In genomic region chr9:60234233-60235115, GRCm38 (mm10) we compare ENCODE assay signal across 10 mouse cellular contexts.
DNase-seq lines count a peak whose midpoint lies in the region; ATAC-seq and TF ChIP-seq lines count a peak whose summit lies in the region.
"Had no signal": no experiment of that assay in that cellular context is flagged by ENCODE, and none has a peak within 500 bp of the region (broad histone marks: within the 10 kb centered on the region; RNA-seq: fewer than 3 reads in every experiment).

No protein-coding gene starts in this region.

- peaks cover 3% of the 10 kb centered on the region; the same call in 1 of the 2 replicates for H3K36me3 ChIP-seq in intestine, postnatal 0 days (ENCODE audit: control insufficient read depth, insufficient read depth)
- H3K36me3 ChIP-seq in limb, embryonic 15.5 days: no peaks in the 10 kb centered on the region
- no peaks in the 10 kb centered on the region for H3K36me3 ChIP-seq in midbrain, postnatal 0 days (ENCODE audit: insufficient read depth, low read length)

- peaks cover 15% of the 10 kb centered on the region; the same call in 1 of the 2 replicates for H3K4me1 ChIP-seq in intestine, postnatal 0 days (replicated peaks; ENCODE audit: control insufficient read depth, insufficient read depth, low read length)
- peaks cover 59% of the 10 kb centered on the region for H3K4me1 ChIP-seq in limb, embryonic 15.5 days
- no peaks in the 10 kb centered on the region for H3K4me1 ChIP-seq in midbrain, postnatal 0 days (ENCODE audit: insufficient read depth, low read length)

- DNase-seq in gastrocnemius, postnatal 14 days: peak; percentile 50
- no peak for DNase-seq in gastrocnemius, adult 18-20 months (ENCODE audit: low spot score)
- peak; percentile 66 for DNase-seq in embryo, embryonic 11 days
- DNase-seq in cerebellum, adult 9-10 months: no peak
- no peak for DNase-seq in midbrain, postnatal 0 days (ENCODE audit: low spot score)
- DNase-seq in cerebellum, adult 18-20 months: no peak
- DNase-seq: cerebellum, postnatal 14 days had no signal

- no peak overlapping the region for H3K9ac ChIP-seq in intestine, postnatal 0 days (ENCODE audit: low read depth, low read length)
- H3K9ac ChIP-seq in limb, embryonic 15.5 days: no peak overlapping the region
- no peak overlapping the region for H3K9ac ChIP-seq in midbrain, postnatal 0 days (replicated peaks; ENCODE audit: low read length, poor library complexity, severe bottlenecking)

- no peak overlapping the region for H3K4me2 ChIP-seq in intestine, postnatal 0 days (replicated peaks; ENCODE audit: low read depth)
- H3K4me2 ChIP-seq in limb, embryonic 15.5 days: no peak overlapping the region
- no peak overlapping the region for H3K4me2 ChIP-seq in midbrain, postnatal 0 days (ENCODE audit: low read depth, low read length, poor library complexity, severe bottlenecking)

- H3K27ac ChIP-seq in intestine, postnatal 0 days (ENCODE audit: low read depth, low read length): peak overlapping the region; percentile 81
- H3K27ac ChIP-seq in limb, embryonic 15.5 days: peak overlapping the region; percentile 90
- no peak overlapping the region for H3K27ac ChIP-seq in midbrain, postnatal 0 days (ENCODE audit: low read depth, low read length)

- no peak overlapping the region for H3K4me3 ChIP-seq in intestine, postnatal 0 days (ENCODE audit: low read depth, low read length)
- H3K4me3 ChIP-seq in limb, embryonic 15.5 days: no peak overlapping the region
- no peak overlapping the region for H3K4me3 ChIP-seq in midbrain, postnatal 0 days (ENCODE audit: low read depth, low read length)
- H3K4me3 ChIP-seq: megakaryocyte, embryonic 14.5 days had no signal

- 16% methylated on average over 8 of the region's 8 CpGs for WGBS in intestine, postnatal 0 days
- WGBS in limb, embryonic 15.5 days: 15% methylated on average over 8 of the region's 8 CpGs
- 56% methylated on average over 8 of the region's 8 CpGs for WGBS in midbrain, postnatal 0 days

- no peaks in the 10 kb centered on the region for H3K9me3 ChIP-seq in intestine, postnatal 0 days (ENCODE audit: control insufficient read depth)
- H3K9me3 ChIP-seq in limb, embryonic 15.5 days: no peaks in the 10 kb centered on the region
- no peaks in the 10 kb centered on the region for H3K9me3 ChIP-seq in midbrain, postnatal 0 days (ENCODE audit: low read length)

- ATAC-seq in intestine, postnatal 0 days: peak; percentile 99
- ATAC-seq in limb, embryonic 15.5 days (ENCODE audit: insufficient number of reproducible peaks, low FRiP score, low TSS enrichment, low read depth): peak; percentile 90
- no peak for ATAC-seq in midbrain, postnatal 0 days (ENCODE audit: low FRiP score)

- TF ChIP-seq CTCF in intestine, postnatal 0 days (IDR thresholded peaks at IDR 0.05; ENCODE audit: low read depth): no peak
- TF ChIP-seq CTCF in midbrain, postnatal 0 days (IDR thresholded peaks at IDR 0.05): no peak

- no peaks in the 10 kb centered on the region for H3K27me3 ChIP-seq in intestine, postnatal 0 days (replicated peaks; ENCODE audit: control insufficient read depth, insufficient read depth, low read length)
- H3K27me3 ChIP-seq in limb, embryonic 15.5 days: no peaks in the 10 kb centered on the region
- H3K27me3 ChIP-seq in midbrain, postnatal 0 days (ENCODE audit: insufficient read depth, low read length): no peaks in the 10 kb centered on the region

- intact Hi-C loops in gastrocnemius, postnatal 14 days (cut with DNase I; ENCODE audit: low total_unique reads): loop anchor here (10.0 kb wide), 1 partner anchor 270 kb away; the partner anchor contains the start of gene Nr2e3

Comparison
In these comparisons a context has a peak if more than half of its experiments do, and no peak if none do; other contexts are left out.
1. DNase-seq: peak in gastrocnemius, postnatal 14 days (single experiment) and embryo, embryonic 11 days (single experiment); none in gastrocnemius, adult 18-20 months (single experiment), cerebellum, adult 9-10 months (single experiment), midbrain, postnatal 0 days (single experiment) and cerebellum, adult 18-20 months (0 of 2).